Mouse (Mus musculus) thymus, postnatal 14 days (tissue): ENCODE data around the gene Gm15128.
"Not testable (repeated sequence)": the region's sequence is repeated elsewhere in the genome, so short reads cannot be mapped to it uniquely, and the experiment has no call there.

Experiments
- DNase-seq: peaks from one replicate; pipeline ENCODE4 v3.0.0; 2021

The Gm15128 gene

GRCm38 (mm10) chrX:147765691-147766090 is at the start of gene Gm15128:
Gene Gm15128, plus strand, starts transcription at chrX:147765991.
- not testable (repeated sequence) for DNase-seq
